Mouse (Mus musculus) forebrain, embryonic 15.5 days (tissue): ENCODE measurements at regions not wholly inside any gene's neighbourhood (a gene's known extent, or its start where the extent isn't known, plus 50 kb on each side); places are given as distances from the start of the nearest gene placed in this dataset.

Experiments
- ATAC-seq: fragments of 200-750 bp; cut with Nextera tagmentation; replicated peaks from 2 replicates; pipeline ENCODE4 v1.8.0; 2017; ENCODE audit warnings: mild to moderate bottlenecking, moderate TSS enrichment, moderate library complexity
- H3K27ac ChIP-seq: fragments of 300-500 bp; sonication (generic); replicated peaks from 2 replicates; pipeline ENCODE4 v1.5.1; 2015; ENCODE audit warnings: mild to moderate bottlenecking, inconsistent platforms
- H3K27me3 ChIP-seq: fragments of 300-500 bp; sonication (generic); 2 replicates; pipeline ENCODE4 v1.6.1; 2015; ENCODE audit warnings: inconsistent platforms
- H3K36me3 ChIP-seq: fragments of 300-500 bp; sonication (generic); 2 replicates; pipeline ENCODE4 v1.6.1; 2015; ENCODE audit warnings: mild to moderate bottlenecking, inconsistent platforms
- H3K4me1 ChIP-seq: fragments of 300-500 bp; sonication (generic); 2 replicates; pipeline ENCODE4 v1.6.1; 2015; ENCODE audit warnings: inconsistent platforms
- H3K4me2 ChIP-seq: fragments of 300-500 bp; sonication (generic); replicated peaks from 2 replicates; pipeline ENCODE4 v1.6.1; 2015; ENCODE audit warnings: mild to moderate bottlenecking, inconsistent platforms
- H3K4me3 ChIP-seq: fragments of 300-500 bp; sonication (generic); 2 replicates; pipeline ENCODE4 v1.5.1; 2015; ENCODE audit warnings: mild to moderate bottlenecking, inconsistent platforms
- H3K9ac ChIP-seq: fragments of 300-500 bp; sonication (generic); replicated peaks from 2 replicates; pipeline ENCODE4 v1.6.1; 2015; ENCODE audit warnings: mild to moderate bottlenecking, inconsistent platforms
- H3K9me3 ChIP-seq: fragments of 300-500 bp; sonication (generic); 2 replicates; pipeline ENCODE4 v1.6.1; 2016; ENCODE audit warnings: inconsistent platforms
- WGBS: fragments of 180-500 bp; shearing (Covaris S2); methylation state at CpG from one replicate; pipeline ENCODE4 v1.1.7; 2015; ENCODE audit warnings: mixed read lengths; 5-methylcytosine and 5-hydroxymethylcytosine counted together

- 89% methylated on average over 7 of the region's 7 CpGs for WGBS
- ATAC-seq: no peak
- H3K4me3 ChIP-seq: no peak overlapping the region
- no peak overlapping the region for H3K9ac ChIP-seq
- H3K4me2 ChIP-seq: no peak overlapping the region
- H3K27ac ChIP-seq: no peak overlapping the region
- no peaks in the 10 kb centered on the region for H3K36me3 ChIP-seq
- H3K27me3 ChIP-seq: no peaks in the 10 kb centered on the region
- H3K4me1 ChIP-seq: peaks cover 7% of the 10 kb centered on the region
- H3K9me3 ChIP-seq: no peaks in the 10 kb centered on the region
These were observed 118.6 kb downstream of the Sptssa start for GRCm38 (mm10) chr12:54537690-54538319.

GRCm38 (mm10) chr12:54537022-54537421, 119.4 kb downstream of the Sptssa start:
- no peak overlapping the region for H3K4me3 ChIP-seq
- H3K9me3 ChIP-seq: no peaks in the 10 kb centered on the region
- H3K36me3 ChIP-seq: no peaks in the 10 kb centered on the region
- ATAC-seq: no peak
- H3K27me3 ChIP-seq: no peaks in the 10 kb centered on the region
- H3K4me1 ChIP-seq: peaks cover 7% of the 10 kb centered on the region
- no peak overlapping the region for H3K27ac ChIP-seq
- WGBS: 70% methylated on average over 7 of the region's 7 CpGs
- H3K4me2 ChIP-seq: no peak overlapping the region
- no peak overlapping the region for H3K9ac ChIP-seq

GRCm38 (mm10) chr12:54535556-54536516, 120.5 kb downstream of the Sptssa start:
- 59% methylated on average over 6 of the region's 9 CpGs for WGBS

GRCm38 (mm10) chr12:54534910-54535309, 121.5 kb downstream of the Sptssa start:
- no peak for ATAC-seq

More at GRCm38 (mm10) chr12:54535556-54536516, 120.5 kb downstream of the Sptssa start:
- Histone ChIP-seq H3K4me1 (peaks cover 7% of the 10 kb centered on the region), H3K9ac (no peak overlapping the region), H3K4me2 (no peak overlapping the region), H3K27ac (no peak overlapping the region), H3K9me3 (no peaks in the 10 kb centered on the region), H3K36me3 (no peaks in the 10 kb centered on the region), H3K27me3 (no peaks in the 10 kb centered on the region), H3K4me3 (no peak overlapping the region)
- no peak for ATAC-seq

GRCm38 (mm10) chr12:54533134-54533533, 123.2 kb downstream of the Sptssa start:
- no peak for ATAC-seq
- Histone ChIP-seq H3K27me3 (no peaks in the 10 kb centered on the region), H3K4me2 (no peak overlapping the region), H3K9me3 (no peaks in the 10 kb centered on the region), H3K27ac (no peak overlapping the region), H3K4me3 (no peak overlapping the region), H3K9ac (no peak overlapping the region), H3K36me3 (no peaks in the 10 kb centered on the region), H3K4me1 (peaks cover 7% of the 10 kb centered on the region)
- WGBS: 50% methylated on average over 5 of the region's 5 CpGs

More at GRCm38 (mm10) chr12:54534910-54535309, 121.5 kb downstream of the Sptssa start:
- H3K27me3 ChIP-seq: no peaks in the 10 kb centered on the region
- H3K27ac ChIP-seq: no peak overlapping the region
- 66% methylated on average over 7 of the region's 7 CpGs for WGBS
- peaks cover 7% of the 10 kb centered on the region for H3K4me1 ChIP-seq
- H3K9ac ChIP-seq: no peak overlapping the region
- H3K4me2 ChIP-seq: no peak overlapping the region
- H3K9me3 ChIP-seq: no peaks in the 10 kb centered on the region
- H3K4me3 ChIP-seq: no peak overlapping the region
- no peaks in the 10 kb centered on the region for H3K36me3 ChIP-seq

- H3K36me3 ChIP-seq: no peaks in the 10 kb centered on the region
- no peak for ATAC-seq
- H3K27me3 ChIP-seq: no peaks in the 10 kb centered on the region
- no peak overlapping the region for H3K27ac ChIP-seq
- H3K9ac ChIP-seq: no peak overlapping the region
- H3K4me2 ChIP-seq: no peak overlapping the region
- WGBS: 94% methylated on average over 8 of the region's 8 CpGs
- peaks cover 7% of the 10 kb centered on the region for H3K4me1 ChIP-seq
- no peak overlapping the region for H3K4me3 ChIP-seq
- no peaks in the 10 kb centered on the region for H3K9me3 ChIP-seq
These were observed 124.3 kb downstream of the Sptssa start for GRCm38 (mm10) chr12:54532062-54532461.

GRCm38 (mm10) chr12:54528046-54528445, 128.3 kb downstream of the Sptssa start:
- no peaks in the 10 kb centered on the region for H3K36me3 ChIP-seq
- H3K27ac ChIP-seq: no peak overlapping the region
- H3K4me2 ChIP-seq: no peak overlapping the region
- no peaks in the 10 kb centered on the region for H3K27me3 ChIP-seq
- no peak for ATAC-seq
- peaks cover under 1% of the 10 kb centered on the region; the same call in 1 of the 2 replicates for H3K4me1 ChIP-seq
- H3K9me3 ChIP-seq: no peaks in the 10 kb centered on the region
- no peak overlapping the region for H3K9ac ChIP-seq
- no peak overlapping the region for H3K4me3 ChIP-seq

GRCm38 (mm10) chr12:54527577-54527976, 128.8 kb downstream of the Sptssa start:
- Histone ChIP-seq H3K9me3 (no peaks in the 10 kb centered on the region), H3K4me3 (no peak overlapping the region), H3K4me2 (no peak overlapping the region), H3K36me3 (no peaks in the 10 kb centered on the region), H3K4me1 (no peaks in the 10 kb centered on the region), H3K27ac (no peak overlapping the region), H3K27me3 (no peaks in the 10 kb centered on the region), H3K9ac (no peak overlapping the region)
- ATAC-seq: no peak
- 89% methylated on average over 2 of the region's 2 CpGs for WGBS

GRCm38 (mm10) chr12:54520406-54520805, 136.0 kb downstream of the Sptssa start:
- no peaks in the 10 kb centered on the region for H3K4me1 ChIP-seq
- H3K4me3 ChIP-seq: no peak overlapping the region
- no peak overlapping the region for H3K4me2 ChIP-seq
- no peak overlapping the region for H3K27ac ChIP-seq
- WGBS: 40% methylated on average over 4 of the region's 4 CpGs
- no peaks in the 10 kb centered on the region for H3K36me3 ChIP-seq
- ATAC-seq: no peak
- no peaks in the 10 kb centered on the region for H3K9me3 ChIP-seq
- no peaks in the 10 kb centered on the region for H3K27me3 ChIP-seq
- H3K9ac ChIP-seq: no peak overlapping the region

GRCm38 (mm10) chr12:54519370-54519769, 137.0 kb downstream of the Sptssa start:
- no peaks in the 10 kb centered on the region for H3K36me3 ChIP-seq
- H3K27ac ChIP-seq: no peak overlapping the region
- H3K4me1 ChIP-seq: no peaks in the 10 kb centered on the region
- H3K27me3 ChIP-seq: no peaks in the 10 kb centered on the region
- no peaks in the 10 kb centered on the region for H3K9me3 ChIP-seq
- no peak overlapping the region for H3K9ac ChIP-seq
- H3K4me2 ChIP-seq: no peak overlapping the region
- no peak for ATAC-seq
- 86% methylated on average over 3 of the region's 3 CpGs for WGBS
- H3K4me3 ChIP-seq: no peak overlapping the region

GRCm38 (mm10) chr12:54517265-54517664, 139.1 kb downstream of the Sptssa start:
- no peak for ATAC-seq
- 70% methylated on average over 3 of the region's 3 CpGs for WGBS
- no peaks in the 10 kb centered on the region for H3K36me3 ChIP-seq
- H3K4me2 ChIP-seq: no peak overlapping the region
- no peaks in the 10 kb centered on the region for H3K4me1 ChIP-seq
- H3K27ac ChIP-seq: no peak overlapping the region
- no peaks in the 10 kb centered on the region for H3K27me3 ChIP-seq
- H3K4me3 ChIP-seq: no peak overlapping the region
- H3K9ac ChIP-seq: no peak overlapping the region
- no peaks in the 10 kb centered on the region for H3K9me3 ChIP-seq

- 78% methylated on average over 3 of the region's 3 CpGs for WGBS
- Histone ChIP-seq H3K9ac (no peak overlapping the region), H3K4me1 (no peaks in the 10 kb centered on the region), H3K4me3 (no peak overlapping the region), H3K27ac (no peak overlapping the region), H3K9me3 (no peaks in the 10 kb centered on the region), H3K36me3 (no peaks in the 10 kb centered on the region), H3K4me2 (no peak overlapping the region), H3K27me3 (no peaks in the 10 kb centered on the region)
- no peak for ATAC-seq
These were observed 139.9 kb downstream of the Sptssa start for GRCm38 (mm10) chr12:54516463-54516862.
